Mouse (Mus musculus): ENCODE results near the gene Phf13. TPM values are rescaled to one million over a fixed set of nuclear protein-coding genes. Genes with fewer than 3 reads are reported as not detected.

Gene Phf13
- polyA plus RNA-seq, 1 experiment = not detected

DNA sequence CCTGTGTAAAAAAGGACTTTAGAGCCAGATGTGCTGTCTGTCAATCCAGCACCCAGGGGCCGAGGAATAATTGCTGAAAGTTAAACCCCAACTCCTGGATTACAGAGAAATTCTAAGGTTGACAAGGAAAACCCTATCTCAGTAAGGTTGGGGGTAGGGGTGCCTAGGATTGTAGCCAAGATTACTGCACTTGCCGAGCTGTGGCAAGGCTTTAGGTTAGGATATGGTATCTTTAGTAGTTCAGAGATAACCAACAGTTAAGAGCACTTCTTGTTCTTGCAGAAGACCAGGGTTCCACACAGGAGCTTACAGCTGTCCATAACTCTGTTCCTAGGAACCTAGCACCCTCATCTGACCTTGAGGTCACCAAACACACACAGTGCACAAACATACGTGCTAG lies 1.6 kb upstream of the Phf13 start:
- 69% methylated on average over 3 of the region's 3 CpGs for WGBS
- Histone ChIP-seq H3K4me1 (ENCODE audit: control insufficient read depth, insufficient read depth, low read length) (peaks cover 11% of the 10 kb centered on the region), H3K27ac (ENCODE audit: insufficient read depth, low read depth, low read length) (no peak overlapping the region), H3K4me3 (ENCODE audit: insufficient read depth, low read depth, low read length) (no peak overlapping the region)
- no peak for TF ChIP-seq CTCF (IDR thresholded peaks at IDR 0.05; ENCODE audit: insufficient read depth, low read depth, low read length)
- no peak for TF ChIP-seq POLR2A (IDR thresholded peaks at IDR 0.05; ENCODE audit: insufficient read depth, low read depth, low read length)

DNA sequence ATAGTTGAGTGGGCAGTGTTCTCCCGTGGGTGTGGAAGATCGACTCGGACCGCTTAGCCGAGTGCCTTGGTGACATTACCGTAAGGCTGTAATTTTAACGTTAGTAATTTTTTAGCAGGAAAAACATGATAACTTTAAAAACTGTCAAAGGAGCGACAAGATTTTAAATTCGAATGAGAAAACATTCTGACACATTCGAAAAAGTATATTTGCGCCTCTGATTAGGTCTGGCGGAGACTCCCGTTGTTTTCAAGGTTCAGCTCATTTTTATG lies 829 bp upstream of the Phf13 start:
- Histone ChIP-seq H3K4me1 (ENCODE audit: control insufficient read depth, insufficient read depth, low read length) (peaks cover 11% of the 10 kb centered on the region), H3K4me3 (ENCODE audit: insufficient read depth, low read depth, low read length) (peak overlapping the region; percentile 87), H3K27ac (ENCODE audit: insufficient read depth, low read depth, low read length) (peak overlapping the region; percentile 71)
- no peak for TF ChIP-seq POLR2A (IDR thresholded peaks at IDR 0.05; ENCODE audit: insufficient read depth, low read depth, low read length)
- TF ChIP-seq CTCF (IDR thresholded peaks at IDR 0.05; ENCODE audit: insufficient read depth, low read depth, low read length) = no peak
- WGBS = 2% methylated on average over 13 of the region's 13 CpGs

DNA sequence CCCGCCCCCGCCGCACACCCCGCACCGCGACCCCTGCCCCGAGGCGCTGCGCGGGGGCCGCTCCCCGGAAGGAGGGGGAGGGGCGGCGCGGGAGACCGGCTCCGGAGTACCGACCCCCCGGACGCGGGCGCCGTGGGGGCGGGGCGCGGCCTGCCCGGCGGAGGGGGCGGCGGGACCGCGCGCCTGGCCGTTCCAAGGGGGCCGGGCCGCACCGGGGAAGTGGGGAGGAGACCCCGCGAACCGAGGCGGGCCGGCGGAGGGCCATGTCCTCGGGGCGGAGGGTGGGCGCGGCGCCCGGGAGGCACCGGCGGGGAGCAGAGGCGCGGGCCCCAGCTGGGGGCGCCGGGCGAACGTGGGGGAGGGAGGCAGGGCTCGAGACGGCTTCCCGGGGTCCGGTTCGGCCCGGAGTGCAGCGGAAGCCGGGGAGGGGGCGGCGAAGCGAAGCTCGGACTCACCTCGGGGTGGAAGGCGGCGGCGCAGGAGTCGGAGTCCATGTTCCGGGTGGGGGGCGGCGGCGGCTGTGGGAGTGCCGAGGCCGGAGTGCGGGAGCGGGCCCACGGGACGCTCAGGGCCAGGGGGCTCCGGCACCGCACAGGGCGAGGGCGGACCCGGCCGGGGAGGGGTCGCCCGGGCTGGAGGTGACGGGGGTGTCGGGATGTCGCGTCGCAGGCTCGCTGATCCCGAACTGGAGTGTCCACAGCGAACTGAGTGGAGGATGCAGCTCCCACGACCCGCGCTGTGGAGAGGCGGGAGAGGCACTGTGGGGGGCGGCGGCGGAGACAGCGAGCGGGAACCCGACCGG lies 486 bp downstream of the Phf13 start:
- H3K4me3 ChIP-seq (ENCODE audit: insufficient read depth, low read depth, low read length) = peak overlapping the region; percentile 76
- H3K4me1 ChIP-seq (ENCODE audit: control insufficient read depth, insufficient read depth, low read length) = peaks cover 8% of the 10 kb centered on the region
- WGBS = 1% methylated on average over 96 of the region's 111 CpGs
- TF ChIP-seq POLR2A (IDR thresholded peaks at IDR 0.05; ENCODE audit: insufficient read depth, low read depth, low read length) = no peak
- no peak overlapping the region for H3K27ac ChIP-seq (ENCODE audit: insufficient read depth, low read depth, low read length)

DNA sequence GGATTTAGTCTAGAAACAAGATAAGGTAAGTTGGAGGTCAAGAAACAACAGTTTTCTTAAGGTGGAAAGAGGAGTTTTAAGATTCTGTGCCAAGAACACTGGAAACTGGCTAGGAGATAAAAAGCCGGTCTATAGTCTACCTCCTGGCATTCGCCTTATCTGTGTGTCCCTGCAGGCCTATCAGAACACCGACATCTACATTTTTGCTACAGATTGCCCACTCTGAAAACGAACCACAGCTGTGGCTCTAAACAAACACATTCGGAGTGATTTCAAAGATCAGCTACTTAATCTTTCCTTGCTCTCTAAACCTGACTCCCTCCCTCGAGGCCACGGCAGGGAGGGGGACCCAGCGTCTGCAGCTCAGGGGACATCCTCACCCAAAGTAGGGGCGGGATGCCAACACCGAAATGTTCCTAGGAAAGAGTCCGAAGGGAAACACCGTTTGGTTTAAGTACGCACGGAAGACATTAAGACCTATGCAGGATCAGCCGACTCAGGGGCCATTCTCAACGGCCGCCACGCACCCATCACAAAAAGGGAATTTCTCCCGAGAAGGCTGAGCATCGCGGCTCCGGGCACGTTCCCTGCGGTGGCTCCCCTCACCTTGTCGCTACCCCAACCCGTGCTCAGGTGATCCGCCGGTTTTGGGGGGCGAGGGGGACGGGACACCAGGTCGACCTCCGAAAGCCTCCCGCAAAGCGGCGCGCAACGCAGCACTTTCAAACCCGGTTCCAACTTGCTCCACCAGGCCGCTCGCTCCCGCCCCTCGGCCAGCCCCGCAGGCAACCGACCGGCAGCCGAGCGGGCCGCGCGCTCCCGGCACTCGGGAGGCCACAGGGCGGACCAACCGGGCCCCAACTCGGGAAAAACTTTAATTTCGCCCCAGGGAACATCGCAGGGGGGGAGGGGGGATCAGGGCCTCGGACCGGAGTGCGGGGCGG lies 1.6 kb downstream of the Phf13 start:
- H3K4me1 ChIP-seq (ENCODE audit: control insufficient read depth, insufficient read depth, low read length) = peaks cover 4% of the 10 kb centered on the region
- 3% methylated on average over 61 of the region's 61 CpGs for WGBS
- no peak for TF ChIP-seq CTCF (IDR thresholded peaks at IDR 0.05; ENCODE audit: insufficient read depth, low read depth, low read length)
- no peak for TF ChIP-seq POLR2A (IDR thresholded peaks at IDR 0.05; ENCODE audit: insufficient read depth, low read depth, low read length)
- no peak overlapping the region for H3K27ac ChIP-seq (ENCODE audit: insufficient read depth, low read depth, low read length)
- peak overlapping the region; percentile 76 for H3K4me3 ChIP-seq (ENCODE audit: insufficient read depth, low read depth, low read length)

GRCm38 (mm10) chr4:151993035-151993434 lies 3.0 kb downstream of the Phf13 start:
- Histone ChIP-seq H3K27ac (ENCODE audit: insufficient read depth, low read depth, low read length) (no peak overlapping the region), H3K4me1 (ENCODE audit: control insufficient read depth, insufficient read depth, low read length) (peaks cover 8% of the 10 kb centered on the region), H3K4me3 (ENCODE audit: insufficient read depth, low read depth, low read length) (no peak overlapping the region)
- 76% methylated on average over 6 of the region's 6 CpGs for WGBS
- TF ChIP-seq POLR2A (IDR thresholded peaks at IDR 0.05; ENCODE audit: insufficient read depth, low read depth, low read length) (no peak), CTCF (IDR thresholded peaks at IDR 0.05; ENCODE audit: insufficient read depth, low read depth, low read length) (no peak)

DNA sequence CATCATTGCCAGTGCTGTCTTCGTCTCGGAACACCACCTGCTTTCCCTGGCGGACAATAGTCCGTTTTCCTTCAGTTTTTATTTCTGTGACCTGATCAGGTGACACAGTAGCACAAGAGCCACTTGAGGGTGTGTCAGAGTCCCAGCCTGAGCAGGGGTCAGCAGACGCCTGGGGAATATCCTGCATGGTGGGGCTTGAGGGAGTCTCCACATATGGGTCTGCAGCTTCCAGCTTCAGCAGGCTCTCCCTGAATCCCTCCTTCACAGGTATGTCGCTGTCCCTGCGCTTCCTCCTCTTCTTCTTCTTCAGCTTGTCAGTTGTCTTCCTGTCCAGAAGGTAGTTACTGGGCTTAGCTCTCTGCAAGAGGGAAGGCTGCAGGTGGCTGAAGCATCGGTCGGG lies 4.0 kb downstream of the Phf13 start:
- TF ChIP-seq POLR2A (IDR thresholded peaks at IDR 0.05; ENCODE audit: insufficient read depth, low read depth, low read length) = no peak
- TF ChIP-seq CTCF (IDR thresholded peaks at IDR 0.05; ENCODE audit: insufficient read depth, low read depth, low read length) = no peak
- Histone ChIP-seq H3K4me3 (ENCODE audit: insufficient read depth, low read depth, low read length) (no peak overlapping the region), H3K4me1 (ENCODE audit: control insufficient read depth, insufficient read depth, low read length) (peaks cover 14% of the 10 kb centered on the region), H3K27ac (ENCODE audit: insufficient read depth, low read depth, low read length) (no peak overlapping the region)
- 92% methylated on average over 9 of the region's 9 CpGs for WGBS

- no peak for TF ChIP-seq POLR2A (IDR thresholded peaks at IDR 0.05; ENCODE audit: insufficient read depth, low read depth, low read length)
- no peak for TF ChIP-seq CTCF (IDR thresholded peaks at IDR 0.05; ENCODE audit: insufficient read depth, low read depth, low read length)
- 35% methylated on average over 6 of the region's 6 CpGs for WGBS
Measured at GRCm38 (mm10) chr4:151989110-151989488, 7.0 kb downstream of the Phf13 start.

DNA sequence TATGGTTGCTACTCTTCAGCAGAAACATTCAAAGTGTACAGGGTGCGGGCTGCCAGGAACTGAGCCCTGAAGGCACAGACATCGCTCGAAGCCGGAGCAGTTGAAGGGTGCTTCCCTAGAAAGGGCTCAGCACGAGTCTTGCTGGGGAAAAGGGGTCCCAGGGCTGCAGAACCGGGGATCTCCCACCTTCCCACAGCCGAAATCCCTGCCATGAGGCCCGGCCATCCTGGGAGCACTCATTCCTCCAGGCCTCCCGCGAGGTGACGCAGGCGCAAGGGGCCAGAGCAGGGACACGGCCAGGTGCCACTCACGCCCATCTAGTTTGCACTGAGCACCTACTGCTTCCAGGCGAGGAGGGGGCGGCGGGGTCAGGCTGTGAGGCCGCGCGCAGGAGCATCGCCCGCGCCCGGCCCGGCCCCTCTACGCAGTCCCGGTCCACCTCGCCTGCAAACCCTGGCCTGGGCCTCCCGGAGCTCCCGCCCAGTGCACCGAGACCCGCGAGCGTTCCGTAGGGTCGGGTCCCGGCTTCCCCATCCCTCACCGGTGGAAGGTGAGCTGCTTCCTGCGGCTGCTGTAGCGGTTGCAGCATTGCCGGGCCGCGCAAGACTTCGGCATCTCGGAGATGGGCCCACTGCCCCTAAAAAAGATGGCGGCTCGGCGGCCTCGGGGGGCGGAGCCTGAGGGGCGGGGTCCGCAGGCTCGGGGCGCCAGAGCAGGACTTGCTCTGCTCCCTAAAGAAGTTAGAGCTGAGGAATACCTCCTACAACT lies 7.5 kb downstream of the Phf13 start, which contains the start of gene Thap3:
Thap3 (minus strand) TSS at position 656 of the 768 bp plus-strand sequence.
- Histone ChIP-seq H3K4me1 (ENCODE audit: control insufficient read depth, insufficient read depth, low read length) (peaks cover 22% of the 10 kb centered on the region), H3K4me3 (ENCODE audit: insufficient read depth, low read depth, low read length) (peak within 1 kb of the TSS; percentile 85), H3K27ac (ENCODE audit: insufficient read depth, low read depth, low read length) (peak within 1 kb of the TSS; percentile 74)
- under 1% methylated on average over 54 of the region's 54 CpGs for WGBS
- TF ChIP-seq CTCF (IDR thresholded peaks at IDR 0.05; ENCODE audit: insufficient read depth, low read depth, low read length) = no peak
- peak; percentile 28; the same call in 1 of the 2 replicates for TF ChIP-seq POLR2A (IDR thresholded peaks at IDR 0.05; ENCODE audit: insufficient read depth, low read depth, low read length)

More at GRCm38 (mm10) chr4:151989110-151989488, 7.0 kb downstream of the Phf13 start:
- Histone ChIP-seq H3K4me1 (ENCODE audit: control insufficient read depth, insufficient read depth, low read length) (peaks cover 22% of the 10 kb centered on the region), H3K27ac (ENCODE audit: insufficient read depth, low read depth, low read length) (no peak overlapping the region), H3K4me3 (ENCODE audit: insufficient read depth, low read depth, low read length) (0 out of 2 replicates have a peak overlapping the region, but pooled peaks have one; percentile 85)
